Mouse (Mus musculus) adrenal gland, adult 10 weeks (tissue): ENCODE data around the gene Ttc8. TPM values are rescaled to one million over a fixed set of nuclear protein-coding genes. Genes with fewer than 3 reads are reported as not detected.

ENCODE experiments used
- polyA plus RNA-seq: library from polyadenylated mRNA; stranded (reverse); fragments of 350-450 nt; fragmentation: Illumina TruSeq; extraction: RNeasy Lipid Tissue Mini Kit (QIAGEN cat#74804); gene quantifications from one replicate; pipeline ENCODE4 v1.2.3, GENCODE M21; 2014; ENCODE audit warnings: low read depth, low replicate concordance

Ttc8 gene
- polyA plus RNA-seq = 38.7 TPM

DNA sequence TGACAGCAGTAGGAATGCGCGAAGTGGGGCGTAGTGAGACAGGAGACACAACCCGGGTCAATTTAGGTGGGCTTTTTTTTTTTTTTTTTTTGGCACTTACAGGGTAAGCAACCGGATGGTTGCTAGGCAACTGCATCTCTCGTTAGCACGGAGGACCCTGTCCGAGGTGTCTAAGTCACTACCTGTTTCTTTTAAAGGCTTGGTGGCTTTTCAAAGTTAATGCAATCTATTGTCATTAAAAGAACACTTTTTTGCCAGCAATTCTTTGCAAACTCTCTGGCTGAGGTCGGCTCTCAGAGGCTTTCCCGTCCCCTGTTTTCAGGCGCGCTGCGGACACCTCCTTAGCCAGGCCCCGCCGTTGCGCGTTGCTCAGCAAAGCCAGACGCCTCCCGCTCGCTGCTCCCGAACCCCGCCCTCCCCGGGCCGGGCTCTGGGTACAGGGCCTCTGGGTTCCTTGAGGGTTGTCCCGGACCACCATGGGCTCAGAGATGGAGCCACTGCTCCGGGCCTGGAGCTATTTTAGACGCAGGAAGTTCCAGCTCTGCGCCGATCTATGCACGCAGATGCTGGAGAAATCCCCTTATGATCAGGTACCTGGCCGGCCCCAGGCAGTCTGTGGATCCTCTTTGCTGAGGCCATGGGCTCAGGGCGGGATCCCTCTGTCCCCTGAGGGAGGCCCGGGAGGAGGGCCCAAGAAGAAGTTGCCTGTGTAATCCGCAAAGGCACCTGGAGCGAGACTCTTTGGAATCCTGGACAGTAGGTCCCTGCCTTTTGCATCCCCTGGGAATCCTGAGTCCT is at the start of gene Ttc8:
Ttc8 (plus strand) TSS at position 381 of the 798 bp plus-strand sequence.

GRCm38 (mm10) chr12:98900881-98901801 is 19.2 kb upstream of the Ttc8 start, which contains the start of gene Eml5:
Eml5 (minus strand) TSS chr12:98901484.

Other genes starting within 250 kb of the Ttc8 start
- 23.5 TPM for gene Ptpn21, start 183.2 kb upstream of the Ttc8 start, polyA plus RNA-seq
- 252 TPM for gene Zc3h14, start 173.6 kb upstream of the Ttc8 start, polyA plus RNA-seq
- gene Eml5, start 19.1 kb upstream of the Ttc8 start, polyA plus RNA-seq = 44.8 TPM